In the genomic region with DNA sequence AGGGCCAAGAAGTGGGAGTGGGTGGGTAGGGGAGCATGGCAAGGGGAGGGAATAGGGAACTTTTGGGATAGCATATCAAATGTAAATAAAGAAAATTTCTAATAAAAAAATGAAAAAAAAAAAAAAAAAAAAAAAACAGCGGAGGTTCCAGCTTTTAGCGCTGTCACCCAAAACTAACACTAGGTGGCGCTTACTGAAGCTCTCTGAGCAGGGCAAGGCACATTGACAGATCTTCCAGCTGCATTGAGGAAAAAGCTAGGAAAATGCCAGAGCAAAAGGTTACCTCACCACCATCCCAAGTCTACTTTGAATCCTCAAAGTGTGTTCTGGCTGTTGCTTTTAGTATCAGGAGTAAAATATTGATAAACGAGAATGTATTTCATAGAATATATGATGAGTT, we compare ENCODE assay signal across 10 mouse cellular contexts. TPM values are rescaled to one million over a fixed set of nuclear protein-coding genes. Genes with fewer than 3 reads are reported as not detected.
DNase-seq lines count a peak whose midpoint lies in the region; ATAC-seq lines count a peak whose summit lies in the region.
"Had no signal": no experiment of that assay in that cellular context is flagged by ENCODE, and none has a peak within 500 bp of the region (broad histone marks: within the 10 kb centered on the region; RNA-seq: fewer than 3 reads in every experiment).

No protein-coding gene starts in this region.

- H3K27me3 ChIP-seq in hindbrain, embryonic 10.5 days (ENCODE audit: insufficient read depth, poor library complexity, severe bottlenecking) = no peaks in the 10 kb centered on the region
- H3K27me3 ChIP-seq in hindbrain, embryonic 12.5 days = no peaks in the 10 kb centered on the region
- H3K27me3 ChIP-seq in forebrain, embryonic 16.5 days (replicated peaks; ENCODE audit: control insufficient read depth, insufficient read depth, low read length) = no peaks in the 10 kb centered on the region
- H3K27me3 ChIP-seq: neural tube, embryonic 13.5 days had no signal

- peak; percentile 20 for DNase-seq in hindbrain, embryonic 10.5 days (ENCODE audit: low spot score)
- peak; percentile 16 for DNase-seq in urinary bladder, postnatal 14 days (ENCODE audit: low spot score)
- no peak for DNase-seq in urinary bladder, adult 2 months (ENCODE audit: low spot score)
- DNase-seq in retina, postnatal 1 day = peak; percentile 49
- no peak for DNase-seq in spleen, adult 18-20 months
- no peak for DNase-seq in urinary bladder, adult 18-20 months (ENCODE audit: low spot score in 2 of 2)

- H3K36me3 ChIP-seq in hindbrain, embryonic 10.5 days = no peaks in the 10 kb centered on the region
- no peaks in the 10 kb centered on the region for H3K36me3 ChIP-seq in hindbrain, embryonic 12.5 days
- H3K36me3 ChIP-seq in forebrain, embryonic 16.5 days (ENCODE audit: control insufficient read depth, insufficient read depth) = no peaks in the 10 kb centered on the region
- H3K36me3 ChIP-seq: neural tube, embryonic 13.5 days had no signal

- 25% methylated on average over 4 of the region's 4 CpGs for WGBS in hindbrain, embryonic 10.5 days
- 29% methylated on average over 4 of the region's 4 CpGs for WGBS in hindbrain, embryonic 12.5 days
- 24% methylated on average over 4 of the region's 4 CpGs for WGBS in forebrain, embryonic 16.5 days

- ATAC-seq in hindbrain, embryonic 12.5 days (ENCODE audit: low FRiP score) = no peak
- ATAC-seq in forebrain, embryonic 16.5 days = 0 out of 2 replicates have a peak, but pooled peaks have one; percentile 62

- no peak overlapping the region for H3K4me2 ChIP-seq in hindbrain, embryonic 12.5 days (replicated peaks)
- no peak overlapping the region for H3K4me2 ChIP-seq in forebrain, embryonic 16.5 days (ENCODE audit: low read length)
- H3K4me2 ChIP-seq: neural tube, embryonic 13.5 days had no signal

- no peaks in the 10 kb centered on the region for H3K9me3 ChIP-seq in hindbrain, embryonic 10.5 days
- H3K9me3 ChIP-seq in hindbrain, embryonic 12.5 days (replicated peaks) = no peaks in the 10 kb centered on the region
- H3K9me3 ChIP-seq in forebrain, embryonic 16.5 days (ENCODE audit: control insufficient read depth, low read length) = no peaks in the 10 kb centered on the region
- H3K9me3 ChIP-seq: neural tube, embryonic 13.5 days had no signal

- no peak overlapping the region for H3K4me3 ChIP-seq in hindbrain, embryonic 10.5 days
- H3K4me3 ChIP-seq in hindbrain, embryonic 12.5 days = no peak overlapping the region
- no peak overlapping the region for H3K4me3 ChIP-seq in forebrain, embryonic 16.5 days (replicated peaks; ENCODE audit: low read length)
- H3K4me3 ChIP-seq: neural tube, embryonic 13.5 days had no signal

- no peak overlapping the region for H3K27ac ChIP-seq in hindbrain, embryonic 10.5 days
- H3K27ac ChIP-seq in hindbrain, embryonic 12.5 days = no peak overlapping the region
- H3K27ac ChIP-seq in forebrain, embryonic 16.5 days (ENCODE audit: low read length) = no peak overlapping the region
- H3K27ac ChIP-seq: neural tube, embryonic 13.5 days had no signal

- no peak overlapping the region for H3K9ac ChIP-seq in hindbrain, embryonic 12.5 days
- H3K9ac ChIP-seq in forebrain, embryonic 16.5 days (replicated peaks; ENCODE audit: low read depth, low read length) = no peak overlapping the region
- H3K9ac ChIP-seq: neural tube, embryonic 13.5 days had no signal

- no peaks in the 10 kb centered on the region for H3K4me1 ChIP-seq in hindbrain, embryonic 10.5 days (replicated peaks)
- no peaks in the 10 kb centered on the region for H3K4me1 ChIP-seq in hindbrain, embryonic 12.5 days
- no peaks in the 10 kb centered on the region for H3K4me1 ChIP-seq in forebrain, embryonic 16.5 days (replicated peaks; ENCODE audit: control insufficient read depth, insufficient read depth, low read length)
- H3K4me1 ChIP-seq: neural tube, embryonic 13.5 days had no signal

RNA-seq across cellular contexts. Expression of gene Lce3a, which starts 18.5 kb away (rescaled TPM):
- polyA plus RNA-seq in hindbrain, embryonic 10.5 days (2016; fragmentation: Nextera tagmentation; extraction: Ambion mirVana) = not detected in 2 replicates
- polyA plus RNA-seq in hindbrain, embryonic 12.5 days (2016; fragmentation: Nextera tagmentation; extraction: Ambion mirVana) = not detected in 2 replicates
- not detected in 2 replicates for polyA plus RNA-seq in urinary bladder, adult 2 months (2012; rRNA removed)
- polyA plus RNA-seq in forebrain, embryonic 16.5 days (2015; fragmentation: Nextera tagmentation; extraction: Ambion mirVana) = not detected in 2 replicates
- polyA plus RNA-seq: intestine, embryonic 14.5 days; neural tube, embryonic 13.5 days had no signal

RNA-seq across cellular contexts. Expression of gene Lce3b, which starts 25.2 kb away (rescaled TPM):
- polyA plus RNA-seq in hindbrain, embryonic 10.5 days (2016; fragmentation: Nextera tagmentation; extraction: Ambion mirVana) = not detected in 2 replicates
- not detected in 2 replicates for polyA plus RNA-seq in hindbrain, embryonic 12.5 days (2016; fragmentation: Nextera tagmentation; extraction: Ambion mirVana)
- not detected in 2 replicates for polyA plus RNA-seq in urinary bladder, adult 2 months (2012; rRNA removed)
- not detected in 2 replicates for polyA plus RNA-seq in forebrain, embryonic 16.5 days (2015; fragmentation: Nextera tagmentation; extraction: Ambion mirVana)
- polyA plus RNA-seq: intestine, embryonic 14.5 days; neural tube, embryonic 13.5 days had no signal

RNA-seq across cellular contexts. Expression of gene Lce3c, which starts 36.7 kb away (rescaled TPM):
- polyA plus RNA-seq in hindbrain, embryonic 10.5 days (2016; fragmentation: Nextera tagmentation; extraction: Ambion mirVana) = not detected in 2 replicates
- not detected in 2 replicates for polyA plus RNA-seq in hindbrain, embryonic 12.5 days (2016; fragmentation: Nextera tagmentation; extraction: Ambion mirVana)
- polyA plus RNA-seq in urinary bladder, adult 2 months (2012; rRNA removed) = not detected in 2 replicates
- polyA plus RNA-seq in forebrain, embryonic 16.5 days (2015; fragmentation: Nextera tagmentation; extraction: Ambion mirVana) = not detected in 2 replicates
- polyA plus RNA-seq: intestine, embryonic 14.5 days; neural tube, embryonic 13.5 days had no signal

RNA-seq across cellular contexts. Expression of gene 2310050C09Rik, which starts 37.6 kb away (rescaled TPM):
- not detected in 2 replicates for polyA plus RNA-seq in hindbrain, embryonic 10.5 days (2016; fragmentation: Nextera tagmentation; extraction: Ambion mirVana)
- polyA plus RNA-seq in hindbrain, embryonic 12.5 days (2016; fragmentation: Nextera tagmentation; extraction: Ambion mirVana) = not detected in 2 replicates
- not detected in 2 replicates for polyA plus RNA-seq in urinary bladder, adult 2 months (2012; rRNA removed)
- polyA plus RNA-seq in forebrain, embryonic 16.5 days (2015; fragmentation: Nextera tagmentation; extraction: Ambion mirVana) = not detected in 2 replicates
- polyA plus RNA-seq: intestine, embryonic 14.5 days; neural tube, embryonic 13.5 days had no signal

RNA-seq across cellular contexts. Expression of gene Lce3d, which starts 49.6 kb away (rescaled TPM):
- not detected in 2 replicates for polyA plus RNA-seq in hindbrain, embryonic 10.5 days (2016; fragmentation: Nextera tagmentation; extraction: Ambion mirVana)
- polyA plus RNA-seq in hindbrain, embryonic 12.5 days (2016; fragmentation: Nextera tagmentation; extraction: Ambion mirVana) = not detected in 2 replicates
- polyA plus RNA-seq in urinary bladder, adult 2 months (2012; rRNA removed) = not detected in 2 replicates
- not detected in 2 replicates for polyA plus RNA-seq in forebrain, embryonic 16.5 days (2015; fragmentation: Nextera tagmentation; extraction: Ambion mirVana)
- polyA plus RNA-seq: intestine, embryonic 14.5 days; neural tube, embryonic 13.5 days had no signal

Comparison
In these comparisons a context has a peak if more than half of its experiments do, and no peak if none do; other contexts are left out.
1. DNase-seq: peak in hindbrain, embryonic 10.5 days (single experiment), urinary bladder, postnatal 14 days (single experiment) and retina, postnatal 1 day (single experiment); none in urinary bladder, adult 2 months (single experiment), spleen, adult 18-20 months (0 of 2) and urinary bladder, adult 18-20 months (0 of 2).